Mouse (Mus musculus) left cerebral cortex, postnatal 25 days (tissue): ENCODE measurements at regions not wholly inside any gene's neighbourhood (a gene's known extent, or its start where the extent isn't known, plus 50 kb on each side); places are given as distances from the start of the nearest gene placed in this dataset.

Source experiments
- DNase-seq, 2 experiments: peaks; one replicate each; pipeline ENCODE4 v3.0.0; 2022; ENCODE audit warnings: low spot score in 2 of 2, mixed read lengths in 1 of 2
- intact Hi-C: fragments of 180-260 bp; cut with DNase I; formaldehyde crosslinking; loops from one replicate; pipeline ENCODE4 v1.15.1; 2025

- DNase-seq: peak in 1 of 2 experiments; percentile 65
- intact Hi-C loops: no loop called here
Measured at GRCm38 (mm10) chr12:112426681-112427080, 62.6 kb upstream of the A530016L24Rik start.

GRCm38 (mm10) chr12:112430104-112430846, 59.0 kb upstream of the A530016L24Rik start:
- DNase-seq: no peak
- intact Hi-C loops: no loop called here

GRCm38 (mm10) chr12:112433315-112433714, 55.9 kb upstream of the A530016L24Rik start:
- intact Hi-C loops: no loop called here
- no peak for DNase-seq

GRCm38 (mm10) chr12:112434673-112435294, 54.5 kb upstream of the A530016L24Rik start:
- intact Hi-C loops: no loop called here
- DNase-seq: no peak

GRCm38 (mm10) chr12:112435295-112436110, 53.7 kb upstream of the A530016L24Rik start:
- peak in 1 of 2 experiments; percentile 42 for DNase-seq
- intact Hi-C loops: no loop called here

GRCm38 (mm10) chr12:112437046-112437445, 52.2 kb upstream of the A530016L24Rik start:
- DNase-seq: no peak
- intact Hi-C loops: no loop called here

GRCm38 (mm10) chr12:112438206-112438605, 51.0 kb upstream of the A530016L24Rik start:
- no peak for DNase-seq
- intact Hi-C loops: no loop called here
